Comparison of ENCODE assay signal across 22 mouse cellular contexts in the genomic region with DNA sequence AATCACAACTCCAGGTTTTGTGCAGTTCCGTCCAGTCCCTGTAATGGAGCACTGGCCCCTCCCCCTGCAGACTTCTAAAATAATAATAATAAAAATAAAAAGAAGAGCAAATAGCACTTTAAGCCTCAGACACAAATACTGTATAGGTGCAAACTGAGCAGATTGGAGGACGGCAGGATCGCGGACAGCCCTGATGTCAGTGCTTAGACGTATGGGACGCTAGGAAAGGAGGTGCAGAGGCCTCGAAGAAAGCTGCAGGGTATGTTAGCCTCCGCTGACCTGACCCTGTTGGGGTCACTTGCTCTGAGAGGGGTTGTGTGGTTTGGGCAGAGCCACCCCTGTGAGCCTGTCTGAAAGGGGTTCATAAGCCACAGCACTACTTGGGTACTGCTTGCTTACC. TPM values are rescaled to one million over a fixed set of nuclear protein-coding genes. Genes with fewer than 3 reads are reported as not detected.
"Had no signal": no experiment of that assay in that cellular context is flagged by ENCODE, and none has a peak within 500 bp of the region (broad histone marks: within the 10 kb centered on the region; RNA-seq: fewer than 3 reads in every experiment).

No protein-coding gene starts in this region.

- H3K4me2 ChIP-seq: limb, embryonic 15.5 days; liver, embryonic 11.5 days; lung, embryonic 14.5 days; midbrain, embryonic 12.5 days; midbrain, embryonic 15.5 days; neural tube, embryonic 13.5 days had no signal

- H3K36me3 ChIP-seq: limb, embryonic 15.5 days; midbrain, embryonic 12.5 days; midbrain, embryonic 15.5 days; neural tube, embryonic 13.5 days had no signal

- H3K4me3 ChIP-seq: layer of hippocampus, adult 2 months; left cerebral cortex, adult 2 months; limb, embryonic 15.5 days; megakaryocyte, embryonic 14.5 days; midbrain, embryonic 12.5 days; midbrain, embryonic 15.5 days; neural tube, embryonic 13.5 days had no signal

- H3K27me3 ChIP-seq: limb, embryonic 15.5 days; midbrain, embryonic 12.5 days; midbrain, embryonic 15.5 days; neural tube, embryonic 13.5 days had no signal

- H3K9me3 ChIP-seq: limb, embryonic 15.5 days; midbrain, embryonic 12.5 days; midbrain, embryonic 15.5 days; neural tube, embryonic 13.5 days had no signal

- ATAC-seq: inflammation-experienced regulatory T-cells, adult 6 months; liver, postnatal 0 days; midbrain, embryonic 15.5 days had no signal

- H3K9ac ChIP-seq: limb, embryonic 15.5 days; liver, embryonic 14.5 days; liver, postnatal 0 days; lung, embryonic 14.5 days; midbrain, embryonic 12.5 days; midbrain, embryonic 15.5 days; neural tube, embryonic 13.5 days had no signal

- H3K4me1 ChIP-seq: midbrain, embryonic 12.5 days; midbrain, embryonic 15.5 days had no signal

- H3K27ac ChIP-seq: kidney, postnatal 0 days; left cerebral cortex, adult 2 months; limb, embryonic 15.5 days; liver, embryonic 14.5 days; midbrain, embryonic 12.5 days; midbrain, embryonic 15.5 days; neural tube, embryonic 13.5 days had no signal

- DNase-seq: kidney, adult 11 months; kidney, adult 9 months; kidney, postnatal 25 days; layer of hippocampus, postnatal 36 days; liver, postnatal 0 days; lung, embryonic 14.5 days; lung, postnatal 10 days; lung, postnatal 36 days; thymus, adult 2 months; thymus, postnatal 14 days; thymus, postnatal 4 days had no signal

RNA-seq across cellular contexts. Expression of a gene that starts 17.0 kb away (rescaled TPM):
- polyA plus RNA-seq: liver, postnatal 0 days had no signal
